Mouse (Mus musculus) macrophage (primary cell): ENCODE data around the gene Cyp4a12b. TPM values are rescaled to one million over a fixed set of nuclear protein-coding genes. Genes with fewer than 3 reads are reported as not detected.
"Not testable (repeated sequence)": the region's sequence is repeated elsewhere in the genome, so short reads cannot be mapped to it uniquely, and the experiment has no call there.

Source experiments
- H3K27ac ChIP-seq: fragments of 350-480 bp; formaldehyde crosslinking; 2 replicates; pipeline ENCODE4 v1.9.0; 2021
- H3K36me3 ChIP-seq: fragments of 350-480 bp; formaldehyde crosslinking; 2 replicates; pipeline ENCODE4 v1.9.0; 2021; ENCODE audit errors: inconsistent target
- H3K4me3 ChIP-seq: fragments of 350-480 bp; formaldehyde crosslinking; 2 replicates; pipeline ENCODE4 v1.9.0; 2021; ENCODE audit errors: inconsistent target
- H3K79me2 ChIP-seq: fragments of 350-480 bp; formaldehyde crosslinking; 2 replicates; pipeline ENCODE4 v1.9.0; 2021; ENCODE audit errors: inconsistent target
- WGBS: methylation state at CpG from one replicate; pipeline ENCODE4 v1.1.7; 2026; ENCODE audit warnings: inconsistent platforms; ENCODE audit not compliant: missing documents; 5-methylcytosine and 5-hydroxymethylcytosine counted together
- polyA plus RNA-seq: library from polyadenylated mRNA; stranded (reverse); fragments of 250-400 nt; gene quantifications from 3 replicates; pipeline ENCODE4 v1.2.4, GENCODE M21; 2018; ENCODE audit warnings: inconsistent platforms
- total RNA-seq, 78 experiments: library from RNA; depleted of rRNA; stranded (reverse); fragments of 250-400 nt; gene quantifications; 1 replicate in 9 of 78; 2 replicates in 24 of 78; 3 replicates in 43 of 78; 4 replicates in 2 of 78; pipeline ENCODE4 v1.2.4; 2018; ENCODE audit warnings: inconsistent platforms in 56 of 78

The Cyp4a12b gene
- total RNA-seq (2018; cell fraction: chromatin; rRNA removed) = not detected
- not detected for total RNA-seq (2018; cell fraction: cytosol; rRNA removed)
- total RNA-seq (2018; cell fraction: nucleus; rRNA removed) = not detected
- polyA plus RNA-seq = not detected in 3 replicates

DNA sequence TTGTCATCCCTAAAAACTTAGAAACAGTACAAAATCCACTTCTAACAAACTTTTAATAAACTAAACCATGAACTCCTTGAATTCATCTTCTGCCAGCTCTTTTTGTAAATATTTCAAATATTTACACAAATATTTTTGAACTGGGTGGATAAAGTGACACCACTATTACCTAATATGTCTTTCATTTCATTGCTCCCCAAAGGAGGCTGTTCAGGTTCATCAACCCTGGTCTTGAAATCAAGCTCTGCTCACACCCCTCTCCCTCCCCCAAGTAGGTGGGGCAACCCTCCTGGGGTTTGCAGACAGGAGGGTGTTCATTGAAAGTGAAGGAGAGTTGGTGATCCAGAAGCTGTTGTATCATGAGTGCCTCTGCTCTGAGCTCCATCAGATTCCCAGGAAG lies at the start of gene Cyp4a12b:
Gene Cyp4a12b, plus strand, starts transcription at position 301 of the 400 bp plus-strand sequence.
- H3K27ac ChIP-seq, H3K4me3 ChIP-seq, H3K36me3 ChIP-seq, H3K79me2 ChIP-seq: not testable (repeated sequence)

DNA sequence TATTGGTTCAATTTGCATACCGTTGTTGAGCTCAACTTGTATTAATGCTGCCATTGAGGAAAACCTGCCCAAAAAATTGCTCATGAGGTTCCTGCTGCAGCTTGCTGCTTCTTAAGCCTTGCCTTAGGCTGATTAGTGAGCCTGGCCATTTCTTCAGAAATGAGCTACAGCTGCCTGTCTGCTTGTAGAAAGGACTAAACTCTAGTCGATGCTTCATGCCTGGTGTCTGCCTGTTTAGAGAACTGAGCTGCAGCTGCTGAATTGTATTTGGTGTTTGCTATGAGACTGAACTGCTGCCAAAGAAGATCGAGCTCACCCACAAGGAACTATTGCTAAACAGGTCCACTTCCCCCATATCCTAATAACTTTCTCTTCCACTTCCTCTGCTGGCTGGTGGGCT lies 45.8 kb upstream of the Cyp4a12b start:
- H3K4me3 ChIP-seq, H3K36me3 ChIP-seq, H3K79me2 ChIP-seq, H3K27ac ChIP-seq: not testable (repeated sequence)
- 54% methylated on average over 2 of the region's 3 CpGs for WGBS

DNA sequence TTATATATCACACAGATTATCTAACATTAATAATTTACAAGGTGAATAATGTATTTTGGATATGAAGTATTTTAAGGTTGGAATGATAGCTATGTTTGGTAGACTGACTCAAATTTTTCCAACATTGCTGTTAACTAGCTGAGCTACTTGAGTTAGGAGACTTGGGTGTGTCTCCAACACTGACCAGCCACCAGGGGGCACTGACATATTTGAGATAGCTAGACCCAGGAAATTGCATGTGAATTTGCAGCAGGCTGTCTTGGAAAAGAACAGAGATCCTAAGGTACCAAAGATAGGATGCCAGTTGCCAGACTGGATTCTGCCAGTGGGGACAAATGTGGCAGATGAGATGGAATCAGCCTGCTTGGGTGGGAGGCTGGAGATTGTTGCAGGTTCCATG lies 43.4 kb upstream of the Cyp4a12b start:
- not testable (repeated sequence) for H3K36me3 ChIP-seq, H3K79me2 ChIP-seq, H3K4me3 ChIP-seq, H3K27ac ChIP-seq

DNA sequence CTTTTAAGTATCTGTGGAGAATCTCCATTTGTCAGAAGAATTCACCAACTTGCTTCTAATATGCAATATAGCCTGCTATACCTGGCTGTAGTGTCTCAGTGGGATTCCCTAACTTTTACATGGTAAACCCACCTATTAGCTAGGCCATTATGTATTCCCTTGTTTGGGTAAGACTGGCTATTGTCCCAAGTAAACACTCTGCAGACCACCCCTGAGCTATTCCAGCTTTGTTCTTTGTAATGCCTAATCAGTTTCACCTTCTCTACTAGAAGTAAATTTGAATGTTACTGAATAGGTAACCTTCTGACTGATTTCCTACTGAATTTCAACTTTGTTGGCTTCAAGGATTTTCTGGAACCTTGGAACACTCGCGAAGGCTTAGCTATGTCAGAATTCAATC lies 15.2 kb upstream of the Cyp4a12b start:
- H3K4me3 ChIP-seq, H3K36me3 ChIP-seq, H3K27ac ChIP-seq, H3K79me2 ChIP-seq: not testable (repeated sequence)
- WGBS = 100% methylated on average over 2 of the region's 2 CpGs

DNA sequence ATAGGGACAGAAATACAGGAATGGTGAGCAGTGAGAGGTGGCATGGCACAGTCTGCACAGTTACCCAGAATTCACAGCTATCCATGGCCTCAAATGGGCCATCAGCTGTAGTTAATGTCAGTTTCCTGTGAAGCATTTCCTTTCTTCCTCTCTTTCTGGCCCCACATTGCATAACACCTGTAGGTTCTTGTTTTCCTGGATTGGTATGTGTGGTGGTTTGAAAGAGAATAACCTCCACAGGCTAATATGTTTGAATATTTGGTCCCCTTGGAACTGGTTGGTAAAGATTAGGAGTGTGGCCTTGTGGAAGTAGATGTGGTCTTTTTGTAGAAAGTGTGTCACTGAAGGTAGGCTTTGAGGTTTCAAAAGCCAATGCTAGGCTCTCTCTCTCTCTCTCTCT lies 14.5 kb upstream of the Cyp4a12b start:
- H3K79me2 ChIP-seq, H3K27ac ChIP-seq, H3K4me3 ChIP-seq, H3K36me3 ChIP-seq: not testable (repeated sequence)

DNA sequence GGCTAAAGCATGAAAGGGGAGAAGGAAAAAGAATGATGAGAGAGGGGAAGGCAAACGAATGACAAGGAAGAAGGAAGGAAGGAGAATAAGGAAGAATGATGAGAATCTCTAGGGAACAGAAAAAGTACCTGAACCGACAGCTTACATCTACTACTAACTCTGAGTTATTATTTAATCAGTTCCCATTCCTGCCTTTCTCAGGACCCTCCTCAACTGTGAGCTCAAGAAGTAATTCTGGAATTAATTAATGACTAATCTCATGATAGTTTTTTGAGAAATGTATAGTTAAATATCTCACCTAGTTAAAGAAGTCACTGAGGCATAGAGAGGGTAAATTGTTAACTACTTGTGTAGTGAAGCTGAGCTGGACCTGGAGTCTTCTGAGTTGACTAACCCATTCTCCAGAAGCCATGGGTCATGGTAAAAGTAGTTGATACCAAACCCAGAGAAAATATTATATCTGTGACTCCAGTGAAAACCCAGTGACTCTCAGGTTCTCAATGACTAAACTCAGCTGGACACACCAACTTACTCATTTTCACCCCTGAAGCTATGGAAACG lies 39.2 kb downstream of the Cyp4a12b start:
- Histone ChIP-seq H3K4me3 (no peak overlapping the region), H3K36me3 (no peaks in the 10 kb centered on the region), H3K27ac (no peak overlapping the region), H3K79me2 (no peaks in the 10 kb centered on the region)
- WGBS = 29% methylated on average over 3 of the region's 3 CpGs

DNA sequence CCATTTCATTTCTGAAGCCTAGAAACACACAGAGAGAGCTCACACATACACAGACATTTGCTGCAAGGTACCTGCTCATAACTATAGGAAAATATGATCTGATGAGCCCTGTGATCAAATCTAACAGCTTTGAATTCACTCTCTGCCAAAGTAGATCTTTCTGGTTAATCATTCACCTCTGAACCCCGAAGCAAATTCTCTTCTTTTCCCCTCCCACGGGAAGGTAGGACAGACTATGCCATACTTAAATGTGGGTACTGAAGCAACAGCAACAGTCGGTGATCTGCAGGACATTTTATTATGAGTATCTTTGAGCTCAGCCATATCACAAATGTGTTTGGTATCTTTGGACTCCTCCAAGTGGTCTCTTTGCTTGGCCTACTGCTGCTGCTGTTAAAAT lies 40.9 kb downstream of the Cyp4a12b start, which contains the start of gene Cyp4a30b:
Gene Cyp4a30b, plus strand, starts transcription at position 301 of the 400 bp plus-strand sequence.
- Histone ChIP-seq H3K27ac (no peak within 1 kb of the TSS), H3K4me3 (no peak within 1 kb of the TSS), H3K79me2 (no peaks in the 10 kb centered on the region), H3K36me3 (no peaks in the 10 kb centered on the region)
- 81% methylated on average over 3 of the region's 3 CpGs for WGBS

DNA sequence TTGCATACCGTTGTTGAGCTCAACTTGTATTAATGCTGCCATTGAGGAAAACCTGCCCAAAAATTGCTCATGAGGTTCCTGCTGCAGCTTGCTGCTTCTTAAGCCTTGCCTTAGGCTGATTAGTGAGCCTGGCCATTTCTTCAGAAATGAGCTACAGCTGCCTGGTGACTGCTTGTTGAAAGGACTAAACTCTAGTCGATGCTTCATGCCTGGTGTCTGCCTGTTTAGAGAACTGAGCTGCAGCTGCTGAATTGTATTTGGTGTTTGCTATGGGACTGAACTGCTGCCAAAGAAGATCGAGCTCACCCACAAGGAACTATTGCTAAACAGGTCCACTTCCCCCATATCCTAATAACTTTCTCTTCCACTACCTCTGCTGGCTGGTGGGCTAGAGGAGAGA lies 62.2 kb downstream of the Cyp4a12b start:
- 40% methylated on average over 3 of the region's 3 CpGs for WGBS
- H3K36me3 ChIP-seq, H3K79me2 ChIP-seq, H3K4me3 ChIP-seq, H3K27ac ChIP-seq: not testable (repeated sequence)

DNA sequence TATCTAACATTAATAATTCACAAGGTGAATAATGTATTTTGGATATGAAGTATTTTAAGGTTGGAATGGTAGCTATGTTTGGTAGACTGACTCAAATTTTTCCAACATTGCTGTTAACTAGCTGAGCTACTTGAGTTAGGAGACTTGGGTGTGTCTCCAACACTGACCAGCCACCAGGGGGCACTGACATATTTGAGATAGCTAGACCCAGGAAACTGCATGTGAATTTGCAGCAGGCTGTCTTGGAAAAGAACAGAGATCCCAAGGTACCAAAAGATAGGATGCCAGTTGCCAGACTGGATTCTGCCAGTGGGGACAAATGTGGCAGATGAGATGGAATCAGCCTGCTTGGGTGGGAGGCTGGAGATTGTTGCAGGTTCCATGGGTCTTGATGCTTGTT lies 64.6 kb downstream of the Cyp4a12b start:
- not testable (repeated sequence) for H3K36me3 ChIP-seq, H3K79me2 ChIP-seq, H3K27ac ChIP-seq, H3K4me3 ChIP-seq

DNA sequence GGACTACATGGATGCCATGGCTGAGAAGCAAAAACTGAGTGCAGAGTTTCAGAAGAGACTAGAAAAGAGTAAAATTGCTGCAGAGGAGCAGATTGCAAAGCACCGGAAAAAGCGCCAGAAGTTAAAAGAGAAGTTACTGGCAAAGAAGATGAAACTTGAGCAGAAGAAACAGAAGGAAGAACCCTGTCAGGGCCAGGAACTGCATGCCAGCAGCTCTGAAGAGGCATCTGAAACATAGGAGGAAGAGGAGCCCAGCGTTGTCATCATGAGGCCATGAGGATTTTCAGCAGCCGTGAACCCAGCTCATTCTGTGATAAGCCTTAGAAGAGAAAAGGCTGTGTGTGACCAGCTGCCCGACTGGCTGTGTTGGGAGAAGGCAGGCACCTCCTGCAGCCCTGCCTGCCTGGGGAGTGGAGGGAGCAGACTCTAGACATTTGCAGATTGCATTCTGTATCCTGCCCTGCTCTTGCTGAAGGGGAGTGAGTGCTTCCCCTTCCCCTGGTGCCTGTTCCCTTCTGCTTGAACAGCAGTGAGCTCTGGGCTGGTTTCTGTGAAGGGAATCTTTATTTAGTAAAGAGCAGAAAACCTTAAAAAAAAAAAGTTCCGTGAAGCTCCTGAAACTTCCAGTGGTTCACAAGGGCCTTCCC lies 69.7 kb downstream of the Cyp4a12b start:
- H3K36me3 ChIP-seq = no peaks in the 10 kb centered on the region
- 32% methylated on average over 6 of the region's 6 CpGs for WGBS
- H3K27ac ChIP-seq = no peak overlapping the region
- H3K79me2 ChIP-seq = no peaks in the 10 kb centered on the region
- H3K4me3 ChIP-seq = no peak overlapping the region

Other genes starting within 250 kb of the Cyp4a12b start
- not detected in 3 replicates for gene Cyp4a29, start 169.5 kb upstream of the Cyp4a12b start, polyA plus RNA-seq
- not detected in 3 replicates for gene Cyp4a12a, start 112.6 kb upstream of the Cyp4a12b start, polyA plus RNA-seq
- not detected in 3 replicates for gene Cyp4a30b, start 41.0 kb downstream of the Cyp4a12b start, polyA plus RNA-seq
- gene Cyp4a14, start 84.5 kb downstream of the Cyp4a12b start, polyA plus RNA-seq = not detected in 3 replicates
- gene Cyp4a10, start 106.6 kb downstream of the Cyp4a12b start, polyA plus RNA-seq = not detected in 3 replicates
- gene Cyp4a31, start 152.0 kb downstream of the Cyp4a12b start, polyA plus RNA-seq = not detected in 3 replicates
- not detected in 3 replicates for gene Cyp4a32, start 189.3 kb downstream of the Cyp4a12b start, polyA plus RNA-seq
- not detected in 3 replicates for gene Cyp4b1, start 236.1 kb downstream of the Cyp4a12b start, polyA plus RNA-seq